Mouse (Mus musculus) left cerebral cortex, postnatal 4 days (tissue): ENCODE measurements around the gene Hoxa10. TPM values are rescaled to one million over a fixed set of nuclear protein-coding genes. Genes with fewer than 3 reads are reported as not detected.

Source experiments
- DNase-seq: peaks from one replicate; pipeline ENCODE4 v3.0.0-alpha.2; 2022
- intact Hi-C: fragments of 180-260 bp; cut with DNase I; formaldehyde crosslinking; loops from one replicate; pipeline ENCODE4 v1.15.1; 2025
- total RNA-seq, 2 experiments: library from RNA; stranded (reverse); gene quantifications; 2 replicates each; pipeline ENCODE4 v1.2.3; 2021

The Hoxa10 gene
- total RNA-seq, 2 experiments from 2014 or later = not detected

- no peak for DNase-seq
- intact Hi-C loops = no loop called here
Measured at GRCm38 (mm10) chr6:52247766-52248637, 7.3 kb upstream of the Hoxa10 start.

DNA sequence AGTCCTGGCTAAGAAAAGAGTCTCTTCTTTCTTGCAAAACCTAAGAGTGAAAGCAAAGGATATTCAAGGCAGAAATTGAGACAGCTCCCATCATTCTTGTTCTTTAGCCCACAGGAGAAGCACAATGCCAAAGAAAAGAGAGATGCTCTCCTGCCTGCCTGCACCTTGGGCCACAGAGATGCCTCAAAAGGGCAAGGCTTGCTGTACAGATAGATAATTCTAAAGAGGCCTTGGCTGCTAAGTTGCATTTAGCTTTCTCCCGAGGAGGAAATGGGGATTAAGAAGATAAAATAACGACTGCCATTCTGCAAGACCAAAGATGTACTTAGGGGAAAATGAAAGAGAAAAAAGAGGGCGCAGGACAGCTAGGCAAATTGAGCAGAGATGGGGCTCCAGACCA, 6.3 kb upstream of the Hoxa10 start:
- intact Hi-C loops = no loop called here
- no peak for DNase-seq

GRCm38 (mm10) chr6:52246403-52246803, 5.7 kb upstream of the Hoxa10 start:
- no peak for DNase-seq
- intact Hi-C loops = no loop called here

DNA sequence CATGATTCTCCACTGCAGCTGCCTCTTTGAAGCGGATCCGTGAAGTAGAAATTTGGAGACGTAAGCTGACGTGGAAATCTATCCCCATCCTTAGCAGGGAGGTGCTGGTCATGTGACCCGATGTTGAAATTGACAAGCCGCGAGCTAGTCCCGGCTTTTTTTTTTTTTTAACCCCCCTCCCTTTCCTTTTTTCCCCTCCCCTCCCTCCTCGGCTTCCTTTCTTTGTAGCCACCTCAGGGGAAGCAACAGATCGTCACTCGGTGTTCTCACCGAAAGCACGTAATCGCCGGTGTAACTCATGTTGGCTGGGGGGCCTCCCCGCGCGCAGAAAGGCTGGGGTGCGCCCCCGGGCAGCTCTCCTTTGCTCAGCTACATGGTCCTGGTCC, 5.1 kb upstream of the Hoxa10 start, which contains the start of gene Hoxa11:
Gene Hoxa11 (minus strand): TSS at position 54 of the 386 bp plus-strand sequence.
- intact Hi-C loops = no loop called here
- no peak for DNase-seq

- DNase-seq = no peak
- intact Hi-C loops = no loop called here
Measured at GRCm38 (mm10) chr6:52245040-52245756, 4.5 kb upstream of the Hoxa10 start.

DNA sequence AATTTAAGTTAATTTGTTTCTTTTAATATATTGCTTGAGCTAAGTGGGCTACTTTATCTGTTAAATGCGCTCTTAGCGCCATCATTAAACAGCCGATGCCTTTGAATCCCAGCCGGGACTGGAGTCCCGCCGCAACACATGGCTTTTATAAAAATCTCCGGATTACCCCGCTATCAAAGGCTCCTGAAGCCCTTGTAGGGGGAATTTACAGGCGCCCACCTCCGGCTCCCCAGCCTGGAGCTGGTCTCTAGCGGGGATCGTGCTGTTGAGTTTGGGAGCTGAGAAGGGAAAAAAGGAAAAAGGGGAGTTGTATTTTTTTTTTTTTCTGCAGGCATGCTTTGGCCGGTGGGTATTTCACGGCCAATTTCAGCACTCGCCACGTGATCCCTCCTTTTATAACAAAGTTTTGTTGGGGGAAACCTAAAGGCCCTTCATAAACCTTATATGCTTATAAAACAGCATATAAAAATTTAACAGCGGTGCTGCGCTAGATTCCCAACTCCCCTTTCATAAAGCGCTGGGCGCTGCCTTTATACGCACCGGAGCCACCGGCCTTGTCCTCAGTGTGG, 3.9 kb upstream of the Hoxa10 start:
- no peak for DNase-seq
- intact Hi-C loops = no loop called here

GRCm38 (mm10) chr6:52243681-52244121, 3.0 kb upstream of the Hoxa10 start:
- no peak for DNase-seq
- intact Hi-C loops = no loop called here

DNA sequence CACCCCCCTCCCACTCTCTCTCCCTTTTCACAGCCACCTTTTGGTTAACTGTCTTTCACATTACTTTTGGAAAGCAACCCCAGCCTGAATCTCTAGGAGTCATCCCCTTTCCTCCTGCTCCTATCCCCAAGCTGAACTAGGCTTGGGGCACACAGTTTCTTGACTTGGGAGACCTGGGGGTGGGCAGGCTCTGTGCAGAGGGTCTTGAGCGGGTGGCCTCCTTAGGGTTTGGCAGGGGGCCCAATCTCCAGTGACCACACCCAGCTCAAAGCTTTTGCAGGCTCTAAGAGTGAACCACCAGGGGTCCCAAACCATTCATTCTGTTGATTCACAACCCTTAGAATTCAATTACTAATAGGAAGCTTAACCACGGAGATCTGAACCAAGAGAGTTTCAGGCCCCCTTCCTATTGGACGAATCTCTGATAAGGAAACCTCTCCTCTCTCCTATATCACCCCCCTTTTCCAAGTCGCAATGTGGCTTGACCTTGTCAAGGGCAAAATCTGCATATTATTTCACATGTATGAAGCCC, 2.2 kb upstream of the Hoxa10 start:
- DNase-seq = no peak
- intact Hi-C loops = no loop called here

- DNase-seq = no peak
- intact Hi-C loops = no loop called here
Measured at GRCm38 (mm10) chr6:52241001-52241621, 457 bp upstream of the Hoxa10 start.

DNA sequence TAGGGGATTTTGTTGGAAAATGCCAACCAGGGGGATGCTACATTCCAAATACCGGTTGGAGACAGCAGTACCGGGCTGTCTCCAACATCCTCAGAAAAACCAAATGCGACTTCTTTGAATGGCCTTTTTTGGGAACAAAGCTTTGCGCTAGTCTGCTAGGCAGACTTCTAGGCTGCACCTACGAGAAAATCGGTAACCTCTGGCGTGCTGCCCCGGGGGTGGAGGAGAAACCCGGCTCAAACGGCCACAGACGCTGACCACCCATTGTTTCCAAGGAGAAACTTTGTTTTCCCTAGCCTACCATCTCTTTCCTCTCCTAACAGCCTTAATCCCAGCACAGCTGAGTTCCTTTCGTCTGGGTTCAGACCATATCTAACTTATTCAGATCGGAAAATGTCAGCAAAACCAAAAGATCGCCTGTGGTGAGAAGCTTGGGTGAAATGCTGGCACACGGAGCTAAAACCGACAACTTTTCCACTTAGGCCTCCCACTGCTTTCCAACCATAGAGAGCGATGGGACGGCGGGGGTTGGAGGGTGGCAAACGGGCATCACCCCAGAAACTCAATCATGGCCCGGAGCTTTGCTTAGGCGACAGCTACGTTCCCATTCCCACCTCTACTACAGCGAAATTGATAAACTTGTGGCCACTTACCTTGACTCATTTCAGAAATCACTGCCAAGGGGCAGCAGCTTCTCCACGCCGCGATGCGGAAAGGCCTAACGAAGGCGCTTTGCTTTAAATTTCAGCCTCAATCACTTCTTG, 847 bp downstream of the Hoxa10 start:
- DNase-seq = no peak
- intact Hi-C loops = no loop called here

DNA sequence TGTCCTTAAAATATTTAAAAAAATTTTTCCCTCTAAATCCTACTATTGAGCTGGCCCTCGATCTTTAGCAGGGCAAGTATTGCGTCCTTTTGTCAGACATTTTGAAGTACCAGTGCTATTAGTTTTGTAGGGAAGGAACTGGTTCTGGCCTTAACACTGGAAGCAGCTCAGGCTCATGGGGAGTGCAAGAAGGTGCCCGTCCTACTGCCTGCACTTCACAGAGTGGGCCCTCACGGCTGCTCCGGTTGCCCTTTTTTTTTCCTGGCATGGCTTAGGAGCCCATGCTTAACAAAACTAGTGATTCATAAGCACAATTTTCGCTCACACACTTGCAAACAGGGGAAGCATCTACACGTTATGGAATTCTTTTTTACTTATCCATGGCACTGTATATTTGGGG, 1.7 kb downstream of the Hoxa10 start:
- DNase-seq = no peak
- intact Hi-C loops = no loop called here

DNA sequence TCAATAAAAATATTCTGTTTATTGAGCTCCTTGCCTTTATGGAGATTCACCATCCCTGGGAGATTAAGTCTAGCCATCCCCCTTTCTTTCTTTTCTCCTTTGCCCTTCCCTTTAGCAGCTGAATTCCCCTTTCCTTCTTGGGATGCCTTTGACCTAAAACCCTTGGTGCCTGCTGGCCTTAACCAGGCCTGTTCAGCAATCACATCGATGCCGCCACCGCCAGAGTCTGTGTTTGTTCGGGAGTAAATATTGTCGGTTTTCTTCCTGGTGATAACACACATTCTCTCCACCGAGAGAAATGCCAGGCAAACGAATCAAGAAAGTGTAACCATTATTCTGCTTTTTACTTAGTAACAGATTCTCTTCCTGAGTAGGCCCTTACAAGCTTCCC, 2.5 kb downstream of the Hoxa10 start:
- intact Hi-C loops = no loop called here
- DNase-seq = no peak

DNA sequence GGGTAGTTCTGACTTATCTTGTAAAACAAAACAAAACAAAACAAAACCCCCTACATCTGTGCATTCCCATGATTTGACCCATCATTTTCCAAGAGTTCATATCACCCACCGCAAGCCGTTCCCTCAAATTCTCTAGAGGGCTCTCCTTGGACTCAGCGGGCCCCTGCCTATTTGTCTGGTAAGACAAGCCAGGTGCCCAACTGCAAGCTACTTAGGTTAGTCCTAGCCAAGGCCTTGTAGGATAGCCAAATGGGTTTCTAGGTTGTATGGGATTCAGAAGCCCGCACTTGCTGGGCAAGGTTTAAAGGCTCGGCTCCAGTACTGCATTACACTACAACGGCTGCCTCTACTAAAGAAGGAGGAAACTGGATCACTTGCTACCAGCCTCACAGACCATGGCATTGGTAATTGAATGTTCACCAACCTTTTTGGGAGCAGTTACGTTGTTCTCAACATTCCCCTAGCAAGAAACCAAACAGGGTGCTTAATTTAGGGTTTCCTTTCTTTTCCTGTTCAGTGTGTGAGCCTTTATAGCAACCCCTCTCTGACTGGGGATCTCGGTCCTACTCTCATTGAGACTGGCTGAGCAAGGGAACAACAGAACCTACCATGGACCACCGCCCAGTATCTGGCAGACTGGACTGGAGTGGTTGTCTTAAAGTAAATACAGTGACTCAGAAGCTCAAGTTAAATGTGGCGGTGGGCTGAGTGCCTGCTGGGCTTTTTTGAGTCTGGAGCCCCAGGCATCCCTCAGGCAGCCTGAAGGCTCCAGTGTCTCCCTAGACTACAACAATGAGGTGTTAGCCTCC, 3.1 kb downstream of the Hoxa10 start:
- no peak for DNase-seq
- intact Hi-C loops = no loop called here

- DNase-seq = no peak
- intact Hi-C loops = no loop called here
Measured at GRCm38 (mm10) chr6:52236806-52237205, 3.8 kb downstream of the Hoxa10 start.

- DNase-seq = no peak
- intact Hi-C loops = no loop called here
Measured at GRCm38 (mm10) chr6:52235866-52236265, 4.8 kb downstream of the Hoxa10 start.

DNA sequence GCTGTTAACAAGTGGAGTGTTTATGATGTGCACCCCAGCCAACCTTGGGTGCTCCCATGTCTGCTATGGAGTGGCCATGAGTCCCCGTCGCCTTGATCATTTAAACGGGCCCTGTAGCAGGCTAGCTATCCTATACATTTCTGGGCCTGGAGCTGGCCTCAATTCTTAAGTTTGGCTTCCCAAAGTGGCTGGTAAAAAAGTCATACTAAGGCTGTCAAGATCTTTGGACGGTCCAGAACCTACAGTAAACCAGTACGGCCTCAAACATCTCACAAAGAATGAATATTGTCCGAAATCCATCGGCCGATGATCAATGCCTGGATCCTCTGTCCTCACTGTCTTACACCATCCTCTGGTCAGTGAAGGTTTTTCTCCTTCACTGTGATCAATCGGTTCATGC, 5.4 kb downstream of the Hoxa10 start:
- no peak for DNase-seq
- intact Hi-C loops = no loop called here

DNA sequence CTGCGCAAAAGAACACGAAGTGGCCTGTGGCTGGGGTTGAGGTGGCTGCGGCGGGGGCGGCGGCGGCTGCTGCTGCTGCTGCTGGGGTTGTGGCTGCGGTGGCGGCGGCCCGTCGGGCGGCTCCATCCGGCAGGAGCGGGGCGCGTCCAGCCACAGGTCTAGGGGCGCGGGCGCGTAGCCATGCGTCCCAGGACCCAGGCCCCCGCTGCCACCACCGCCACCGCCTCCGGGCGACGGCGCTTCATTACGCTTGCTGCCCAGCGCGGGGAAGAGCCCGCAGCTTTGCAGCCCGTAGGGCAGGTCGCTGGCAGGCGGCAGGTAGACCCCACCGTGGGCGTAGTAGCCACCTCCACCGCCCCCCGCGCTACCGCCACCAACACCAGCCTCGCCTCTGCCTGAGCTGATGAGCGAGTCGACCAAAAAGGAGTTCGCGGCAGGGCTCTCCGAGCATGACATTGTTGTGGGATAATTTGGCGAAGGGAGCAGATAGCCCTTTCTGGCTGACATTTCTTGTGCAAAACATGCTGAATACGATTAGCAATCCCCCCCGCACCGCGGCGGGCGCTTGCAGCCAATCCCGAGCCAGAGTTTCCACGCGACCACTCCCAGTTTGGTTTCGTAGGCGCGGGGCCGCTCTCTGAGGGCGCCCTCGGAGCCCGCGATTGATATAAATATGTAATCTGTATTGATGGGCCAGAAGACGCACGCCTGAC, 6.1 kb downstream of the Hoxa10 start:
- intact Hi-C loops = no loop called here
- DNase-seq = no peak

- DNase-seq = no peak
- intact Hi-C loops = no loop called here
Measured at GRCm38 (mm10) chr6:52233546-52234427, 6.9 kb downstream of the Hoxa10 start.
